Mouse (Mus musculus) Patski (cell line): ENCODE measurements around the gene Gm9117. TPM values are rescaled to one million over a fixed set of nuclear protein-coding genes. Genes with fewer than 3 reads are reported as not detected.
"Not testable (repeated sequence)": the region's sequence is repeated elsewhere in the genome, so short reads cannot be mapped to it uniquely, and the experiment has no call there.

Source experiments
- ATAC-seq: fragments of 100-300 bp; one replicate; pipeline ENCODE4 v1.8.0; 2021
- CTCF ChIA-PET: fragments of 350-600 bp; sonication (Branson Sonifier 250); formaldehyde crosslinking; loops from one replicate; lab custom pipeline; 2022; ENCODE audit warnings: inconsistent platforms; lab: Charles Lee
- POLR2A ChIA-PET: fragments of 350-600 bp; sonication (Branson Sonifier 250); formaldehyde crosslinking; loops from one replicate; lab custom pipeline; 2022; ENCODE audit warnings: antibody characterized with exemption, inconsistent platforms; lab: Charles Lee
- DNase-seq: peaks from one replicate; pipeline ENCODE4 v3.0.0-alpha.2; 2011; ENCODE audit warnings: low read depth, low spot score
- H3K27me3 ChIP-seq: fragments of 371-371 bp; one replicate; pipeline ENCODE4 v1.5.1; 2021
- in situ Hi-C: fragments of 300-500 bp; cut with MboI; formaldehyde crosslinking; loops from 3 replicates; pipeline ENCODE4 v1.11.1; 2018; ENCODE audit warnings: low pct_unique_long_range_greater_than_20kb, mixed read lengths
- polyA plus RNA-seq: library from polyadenylated mRNA; unstranded; gene quantifications from one replicate; pipeline ENCODE4 v1.2.3, GENCODE M21; 2021

The Gm9117 gene
- not detected for polyA plus RNA-seq

- in situ Hi-C loops, POLR2A ChIA-PET, DNase-seq, H3K27me3 ChIP-seq, CTCF ChIA-PET, ATAC-seq: not testable (repeated sequence)
Measured at GRCm38 (mm10) chr3:93943443-93943842, at the start of gene Gm9117. Gene Gm9117 (minus strand): TSS chr3:93943543.

- H3K27me3 ChIP-seq, ATAC-seq, DNase-seq, in situ Hi-C loops, CTCF ChIA-PET, POLR2A ChIA-PET: not testable (repeated sequence)
Measured at GRCm38 (mm10) chr3:93968938-93969337, 25.6 kb upstream of the Gm9117 start.

DNA sequence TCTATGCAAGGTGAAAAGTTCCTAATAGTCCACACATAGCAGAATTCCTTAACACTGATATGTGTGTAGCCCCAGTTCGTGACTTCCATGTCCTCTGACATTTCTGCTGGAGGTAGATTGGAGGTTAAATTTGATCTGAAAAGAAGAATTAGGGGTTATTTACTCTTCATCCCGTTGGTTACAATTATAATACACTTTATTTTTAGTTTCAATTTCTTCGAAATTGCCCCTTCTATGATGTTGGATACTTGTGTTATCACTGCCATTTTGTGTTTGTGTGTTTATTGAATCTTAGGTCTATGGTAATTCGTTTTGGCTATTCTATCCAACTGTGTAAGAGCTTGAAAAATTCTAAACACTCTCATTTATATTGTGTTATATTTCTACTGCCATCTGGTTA lies 17.9 kb upstream of the Gm9117 start, which contains the start of gene Tdpoz5:
Gene Tdpoz5 (minus strand): TSS at position 101 of the 400 bp plus-strand sequence.
- ATAC-seq = not testable (repeated sequence)

GRCm38 (mm10) chr3:93938386-93938785 lies 5.0 kb downstream of the Gm9117 start:
- CTCF ChIA-PET, DNase-seq, POLR2A ChIA-PET, ATAC-seq, in situ Hi-C loops, H3K27me3 ChIP-seq: not testable (repeated sequence)

More for the DNA sequence above, 17.9 kb upstream of the Gm9117 start, which contains the start of gene Tdpoz5:
- DNase-seq, H3K27me3 ChIP-seq, CTCF ChIA-PET, in situ Hi-C loops, POLR2A ChIA-PET: not testable (repeated sequence)

Other genes starting within 250 kb of the Gm9117 start
- gene Gm5773, start 170.5 kb downstream of the Gm9117 start, polyA plus RNA-seq = not detected
- not detected for gene Tdpoz4, start 147.1 kb downstream of the Gm9117 start, polyA plus RNA-seq
- not detected for gene Tdpoz3, start 117.5 kb downstream of the Gm9117 start, polyA plus RNA-seq
- not detected for gene Tdpoz5, start 17.8 kb upstream of the Gm9117 start, polyA plus RNA-seq
- gene Gm9125, start 111.3 kb upstream of the Gm9117 start, polyA plus RNA-seq = not detected
- gene Gm10697, start 129.1 kb upstream of the Gm9117 start, polyA plus RNA-seq = not detected
- gene Gm10696, start 234.7 kb upstream of the Gm9117 start, polyA plus RNA-seq = not detected